Mouse (Mus musculus): ENCODE data around the gene Anapc1.
A peak's percentile ranks its signal among the peaks of the same experiment; 100 is the strongest.
"Not testable (repeated sequence)": the region's sequence is repeated elsewhere in the genome, so short reads cannot be mapped to it uniquely, and the experiment has no call there.

Anapc1 gene

GRCm38 (mm10) chr2:128697047-128697446, 9.9 kb upstream of the Anapc1 start:
- DNase-seq (ENCODE audit: low spot score), result no peak

- no peak for DNase-seq (ENCODE audit: low spot score)
Observed at GRCm38 (mm10) chr2:128696426-128696825, 9.2 kb upstream of the Anapc1 start.

- no peak for DNase-seq (ENCODE audit: low spot score)
Observed at GRCm38 (mm10) chr2:128694548-128694947, 7.4 kb upstream of the Anapc1 start.

GRCm38 (mm10) chr2:128693828-128694227, 6.6 kb upstream of the Anapc1 start:
- not testable (repeated sequence) for DNase-seq (ENCODE audit: low spot score)

- no peak for DNase-seq (ENCODE audit: low spot score)
Observed at GRCm38 (mm10) chr2:128693236-128693635, 6.0 kb upstream of the Anapc1 start.

GRCm38 (mm10) chr2:128692771-128693170, 5.6 kb upstream of the Anapc1 start:
- DNase-seq (ENCODE audit: low spot score), result no peak

GRCm38 (mm10) chr2:128692336-128692735, 5.1 kb upstream of the Anapc1 start:
- DNase-seq (ENCODE audit: low spot score), result no peak

- no peak for DNase-seq (ENCODE audit: low spot score)
Observed at GRCm38 (mm10) chr2:128687558-128688120, 448 bp upstream of the Anapc1 start.

- DNase-seq (ENCODE audit: low spot score), result peak; percentile 51
Observed at GRCm38 (mm10) chr2:128680661-128681060, 6.5 kb downstream of the Anapc1 start.

GRCm38 (mm10) chr2:128620578-128620977, 66.6 kb downstream of the Anapc1 start:
- DNase-seq (ENCODE audit: low spot score), result no peak

- DNase-seq (ENCODE audit: low spot score), result no peak
Observed at GRCm38 (mm10) chr2:128615366-128615765, 71.8 kb downstream of the Anapc1 start.

GRCm38 (mm10) chr2:128613365-128613764, 73.8 kb downstream of the Anapc1 start:
- DNase-seq (ENCODE audit: low spot score), result no peak

GRCm38 (mm10) chr2:128612275-128612674, 74.9 kb downstream of the Anapc1 start:
- no peak for DNase-seq (ENCODE audit: low spot score)

GRCm38 (mm10) chr2:128611178-128611577, 76.0 kb downstream of the Anapc1 start:
- DNase-seq (ENCODE audit: low spot score), result no peak

- DNase-seq (ENCODE audit: low spot score), result no peak
Observed at GRCm38 (mm10) chr2:128609286-128609685, 77.9 kb downstream of the Anapc1 start.

- no peak for DNase-seq (ENCODE audit: low spot score)
Observed at GRCm38 (mm10) chr2:128601534-128601933, 85.7 kb downstream of the Anapc1 start.

GRCm38 (mm10) chr2:128592301-128592700, 94.9 kb downstream of the Anapc1 start:
- peak; percentile 28 for DNase-seq (ENCODE audit: low spot score)

GRCm38 (mm10) chr2:128590909-128591308, 96.3 kb downstream of the Anapc1 start, which contains the start of gene Spdye4c:
Spdye4c (plus strand) TSS chr2:128591209.
- no peak for DNase-seq (ENCODE audit: low spot score)

GRCm38 (mm10) chr2:128582881-128583280, 104.3 kb downstream of the Anapc1 start:
- DNase-seq (ENCODE audit: low spot score), result no peak

- peak; percentile 90 for DNase-seq (ENCODE audit: low spot score)
Observed at GRCm38 (mm10) chr2:128572726-128573624, 114.2 kb downstream of the Anapc1 start.

GRCm38 (mm10) chr2:128571001-128571400, 116.2 kb downstream of the Anapc1 start:
- no peak for DNase-seq (ENCODE audit: low spot score)

GRCm38 (mm10) chr2:128568490-128568889, 118.7 kb downstream of the Anapc1 start:
- no peak for DNase-seq (ENCODE audit: low spot score)

- DNase-seq (ENCODE audit: low spot score), result no peak
Observed at GRCm38 (mm10) chr2:128568018-128568417, 119.2 kb downstream of the Anapc1 start.

Data from testis, postnatal 10 days (tissue).